Mouse (Mus musculus) bone marrow macrophage, adult 2 months (primary cell): ENCODE results near the gene Flt3l. TPM values are rescaled to one million over a fixed set of nuclear protein-coding genes. Genes with fewer than 3 reads are reported as not detected.

ENCODE experiments used
- H3K27ac ChIP-seq: 2 replicates; pipeline ENCODE4 v1.5.1; 2012; ENCODE audit warnings: low read depth, low read length; ENCODE audit not compliant: insufficient read depth
- H3K4me1 ChIP-seq: 2 replicates; pipeline ENCODE4 v1.6.1; 2012; ENCODE audit warnings: low read length; ENCODE audit not compliant: control insufficient read depth, insufficient read depth
- H3K4me3 ChIP-seq: 2 replicates; pipeline ENCODE4 v1.5.1; 2012; ENCODE audit warnings: mild to moderate bottlenecking, low read length, moderate library complexity; ENCODE audit not compliant: insufficient read depth
- CTCF ChIP-seq: IDR thresholded peaks from 2 replicates; pipeline ENCODE4 v1.5.1; 2012; ENCODE audit warnings: low read depth, mild to moderate bottlenecking, low read length, moderate library complexity
- POLR2A ChIP-seq: IDR thresholded peaks from 2 replicates; pipeline ENCODE4 v1.6.1; 2012; ENCODE audit warnings: mild to moderate bottlenecking, low read depth, low read length, borderline replicate concordance
- polyA plus RNA-seq: library from polyadenylated mRNA; stranded (reverse); fragments of >200 nt; gene quantifications from 2 replicates; pipeline ENCODE4 v1.2.4, GENCODE M21; 2012; ENCODE audit not compliant: missing spikeins, insufficient read depth, insufficient read length

The Flt3l gene
- polyA plus RNA-seq = 28.2 and 30.8 TPM in 2 replicates

DNA sequence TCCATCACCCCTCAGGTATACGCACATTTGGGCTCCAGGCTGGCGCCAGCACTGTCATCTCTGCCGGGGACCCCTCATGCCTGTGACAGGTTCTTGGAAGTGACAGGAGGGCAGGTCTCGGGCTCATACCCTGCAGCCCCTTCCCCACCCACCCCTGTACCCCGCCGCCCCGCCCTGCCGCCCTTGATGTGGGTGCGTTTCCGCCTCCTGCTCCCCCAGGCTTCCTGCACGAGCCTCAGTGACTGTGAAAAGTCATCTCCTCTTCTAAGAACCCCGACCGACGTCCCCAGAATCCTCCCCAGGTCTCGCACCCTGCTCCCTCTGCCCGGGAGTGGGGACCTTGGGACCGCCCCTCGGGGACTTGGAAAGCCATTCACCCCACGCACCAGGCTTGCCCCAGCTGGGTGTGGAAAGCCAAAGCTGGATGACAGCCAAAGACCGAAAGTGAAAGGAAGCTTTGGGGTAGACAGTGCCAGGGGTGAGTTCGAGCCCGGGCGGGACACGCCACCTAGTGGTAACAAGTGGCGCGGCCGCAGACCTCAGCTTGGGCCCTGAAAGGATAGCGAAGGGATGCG, at the start of gene Flt3l, which contains the start of gene Gm45713:
Flt3l (minus strand) TSS at position 440 of the 575 bp plus-strand sequence.
Gm45713 (minus strand) TSS at position 239 of the 575 bp plus-strand sequence.
- TF ChIP-seq POLR2A (no peak), CTCF (peak; percentile 76)
- H3K4me3 ChIP-seq = peak within 1 kb of the TSS; percentile 65
- H3K4me1 ChIP-seq = no peaks in the 10 kb centered on the region; the same call in 1 of the 2 replicates
- no peak within 1 kb of the TSS for H3K27ac ChIP-seq

- TF ChIP-seq CTCF (no peak), POLR2A (no peak)
- Histone ChIP-seq H3K4me3 (no peak overlapping the region), H3K4me1 (peaks cover 7% of the 10 kb centered on the region), H3K27ac (no peak overlapping the region)
These were observed 49.7 kb upstream of the Flt3l start for GRCm38 (mm10) chr7:45185921-45186320.

DNA sequence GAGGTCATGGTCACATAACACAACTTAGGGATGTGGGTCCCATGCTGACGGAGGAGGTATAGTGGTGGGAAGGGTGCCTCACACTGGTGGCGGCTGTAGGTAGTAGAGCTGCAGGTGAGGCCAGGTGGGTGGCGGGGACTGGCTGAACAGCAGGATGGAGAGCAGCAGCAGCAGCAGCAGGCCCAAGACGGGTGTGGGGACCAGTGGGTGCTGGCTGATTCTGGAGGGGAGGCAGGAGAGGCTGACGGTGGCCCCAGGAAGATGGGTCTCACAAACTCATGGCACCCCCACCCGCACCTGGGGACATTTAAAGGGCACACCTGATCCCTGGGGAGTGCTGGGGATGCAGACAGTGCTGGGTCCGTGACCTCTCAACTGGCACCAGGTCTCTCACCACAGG, 47.4 kb upstream of the Flt3l start:
- TF ChIP-seq POLR2A (no peak), CTCF (no peak)
- Histone ChIP-seq H3K4me1 (peaks cover 7% of the 10 kb centered on the region), H3K4me3 (no peak overlapping the region), H3K27ac (no peak overlapping the region)

DNA sequence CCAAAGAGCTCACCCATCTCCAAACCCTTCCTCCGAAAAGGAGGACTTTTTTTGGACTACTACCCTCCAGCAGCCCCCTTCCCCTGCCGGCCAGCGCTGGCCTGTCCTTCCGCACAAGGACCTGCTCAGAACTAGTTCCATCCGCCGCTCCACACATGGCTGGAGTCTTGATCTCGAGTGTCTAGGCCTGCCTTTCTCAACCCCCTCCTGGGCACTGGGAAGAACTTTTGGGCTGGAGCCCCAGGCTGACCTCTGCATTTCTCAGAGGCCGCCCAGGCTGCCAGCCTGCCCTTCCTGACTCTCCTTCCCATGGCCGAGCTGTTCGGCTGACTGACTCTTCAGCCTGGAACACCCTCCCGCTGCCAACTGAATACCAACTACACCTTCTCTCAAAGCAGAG, 46.4 kb upstream of the Flt3l start:
- no peak overlapping the region for H3K27ac ChIP-seq
- H3K4me1 ChIP-seq = peaks cover 7% of the 10 kb centered on the region
- peak overlapping the region; percentile 46 for H3K4me3 ChIP-seq
- TF ChIP-seq POLR2A = no peak
- TF ChIP-seq CTCF = no peak

- no peak for TF ChIP-seq CTCF
- TF ChIP-seq POLR2A = no peak
- H3K4me1 ChIP-seq = peaks cover 7% of the 10 kb centered on the region
- H3K27ac ChIP-seq = no peak overlapping the region
- H3K4me3 ChIP-seq = peak overlapping the region; percentile 46
These were observed 46.0 kb upstream of the Flt3l start for GRCm38 (mm10) chr7:45182199-45182601.

GRCm38 (mm10) chr7:45181540-45181939, 45.3 kb upstream of the Flt3l start:
- no peak overlapping the region for H3K27ac ChIP-seq

GRCm38 (mm10) chr7:45180896-45181477, 44.8 kb upstream of the Flt3l start, which contains the start of gene Pth2:
TSS of gene Pth2 (plus strand) at chr7:45180995.
- H3K27ac ChIP-seq = no peak within 1 kb of the TSS
- peaks cover 7% of the 10 kb centered on the region for H3K4me1 ChIP-seq
- TF ChIP-seq CTCF (no peak), POLR2A (no peak)
- H3K4me3 ChIP-seq = no peak within 1 kb of the TSS

More at GRCm38 (mm10) chr7:45181540-45181939, 45.3 kb upstream of the Flt3l start:
- TF ChIP-seq POLR2A = no peak
- no peak for TF ChIP-seq CTCF
- peaks cover 7% of the 10 kb centered on the region for H3K4me1 ChIP-seq
- H3K4me3 ChIP-seq = no peak overlapping the region

DNA sequence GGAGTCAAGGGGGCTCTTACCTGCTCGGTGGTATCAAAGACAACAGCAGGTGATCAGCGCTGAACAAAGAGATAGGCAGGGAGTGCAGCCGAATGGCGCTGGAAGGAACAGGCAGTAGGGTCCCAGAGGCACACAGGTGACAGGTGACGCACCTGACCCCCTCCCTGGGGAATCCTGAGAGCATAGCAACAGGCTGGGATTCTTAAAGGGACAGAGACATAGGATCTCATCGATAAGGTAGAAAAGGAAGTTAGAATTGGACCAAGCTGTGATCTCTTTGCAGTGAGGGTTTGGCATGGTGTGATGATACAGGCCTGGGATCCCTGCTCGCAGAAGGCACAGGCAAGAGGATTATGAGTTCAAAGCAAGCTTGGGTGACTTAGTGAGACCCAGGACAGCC, 43.2 kb upstream of the Flt3l start, which contains the start of gene Gfy:
Gfy (minus strand) TSS at position 101 of the 400 bp plus-strand sequence.
- Histone ChIP-seq H3K4me1 (peaks cover 7% of the 10 kb centered on the region), H3K27ac (no peak within 1 kb of the TSS), H3K4me3 (no peak within 1 kb of the TSS)
- TF ChIP-seq POLR2A (no peak), CTCF (no peak)

DNA sequence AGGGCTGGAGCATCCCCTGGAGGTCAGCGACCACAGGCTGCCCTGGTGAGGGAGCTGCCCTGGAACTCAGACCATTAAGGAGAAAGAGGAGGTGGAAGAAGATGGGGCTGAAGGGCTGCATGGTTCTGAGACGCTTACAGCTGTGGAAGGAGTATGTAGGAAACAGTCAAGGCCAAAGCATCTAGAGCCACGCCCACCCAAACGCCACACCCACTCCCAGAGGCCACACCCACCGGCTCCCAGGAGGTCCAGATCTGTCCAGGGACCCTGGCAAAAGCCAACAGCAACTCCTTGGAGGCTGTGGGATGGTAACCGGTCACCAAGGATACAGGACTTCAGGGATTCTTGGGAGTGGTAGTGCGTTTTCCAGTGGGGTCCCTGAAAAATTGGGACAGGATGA, 42.3 kb upstream of the Flt3l start:
- TF ChIP-seq POLR2A = no peak
- TF ChIP-seq CTCF = no peak
- H3K27ac ChIP-seq = no peak overlapping the region
- H3K4me1 ChIP-seq = peaks cover 7% of the 10 kb centered on the region

DNA sequence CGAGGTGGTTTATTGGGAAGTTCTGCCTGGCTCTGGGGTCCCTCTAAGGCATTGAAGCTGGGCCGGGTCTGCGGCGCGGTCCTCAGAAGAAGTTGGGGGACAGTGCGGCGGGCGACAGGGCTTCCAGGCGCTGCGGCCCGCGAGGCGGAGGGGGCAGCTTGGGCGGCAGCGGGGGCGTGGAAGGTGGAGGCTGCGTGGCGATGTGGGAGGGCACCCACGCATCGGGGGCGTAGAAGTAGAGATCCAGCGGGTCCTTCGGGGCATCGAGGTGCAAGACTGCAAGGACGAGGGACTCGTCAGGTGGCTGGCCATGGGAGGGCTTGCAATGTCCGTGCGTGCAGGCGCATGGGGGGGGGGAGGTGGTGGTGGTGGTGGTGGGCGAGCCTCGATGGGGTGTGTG, 40.1 kb upstream of the Flt3l start:
- no peak overlapping the region for H3K27ac ChIP-seq
- TF ChIP-seq POLR2A (no peak), CTCF (no peak)
- no peaks in the 10 kb centered on the region for H3K4me1 ChIP-seq
- no peak overlapping the region for H3K4me3 ChIP-seq

More for the DNA sequence above, 42.3 kb upstream of the Flt3l start:
- H3K4me3 ChIP-seq = no peak overlapping the region
